Mouse (Mus musculus) urinary bladder, adult 18-20 months (tissue): ENCODE data around the gene Larp4b.
A peak's percentile ranks its signal among the peaks of the same experiment; 100 is the strongest.

Source experiments
- DNase-seq, 2 experiments: peaks; one replicate each; pipeline ENCODE4 v3.0.0; 2022; ENCODE audit warnings: low spot score in 2 of 2, mixed read lengths in 2 of 2

The Larp4b gene

GRCm38 (mm10) chr13:9178270-9178669 lies 84.6 kb downstream of the Larp4b start:
- no peak for DNase-seq

GRCm38 (mm10) chr13:9178718-9179117 lies 85.0 kb downstream of the Larp4b start:
- DNase-seq = no peak

- no peak for DNase-seq
These were observed 86.5 kb downstream of the Larp4b start for GRCm38 (mm10) chr13:9180221-9180620.

- no peak for DNase-seq
These were observed 87.4 kb downstream of the Larp4b start for GRCm38 (mm10) chr13:9181106-9181505.

DNA sequence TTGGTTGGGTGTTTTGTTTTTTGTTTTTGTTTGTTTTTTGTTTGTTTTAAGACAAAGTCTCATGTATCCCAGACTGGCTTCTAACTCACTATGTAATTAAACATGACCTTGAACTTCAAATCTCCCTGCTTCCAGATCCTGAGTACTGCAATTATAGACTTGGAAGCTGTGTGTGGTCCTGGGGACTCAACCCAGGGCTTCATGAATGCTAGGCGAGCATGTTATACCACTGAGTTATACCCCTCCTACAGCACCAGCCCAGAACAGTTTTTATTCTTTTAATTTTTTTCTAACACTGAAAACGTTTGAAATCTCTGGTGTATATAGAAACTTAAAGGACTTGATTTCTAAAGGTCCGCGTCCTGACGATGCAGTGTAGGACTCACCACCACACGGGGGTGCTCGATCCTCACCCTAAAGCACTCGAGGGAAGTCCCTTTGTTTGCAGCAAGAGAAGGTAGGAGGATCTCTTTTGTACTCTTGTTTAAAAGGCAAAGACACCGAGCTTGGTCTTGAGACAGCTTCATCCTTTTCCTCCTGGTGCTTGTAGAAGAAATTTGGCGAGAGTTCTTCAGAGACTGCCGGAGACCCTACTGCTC lies 88.1 kb downstream of the Larp4b start:
- DNase-seq = peak; percentile 46 to 53

- no peak for DNase-seq
These were observed 90.6 kb downstream of the Larp4b start for GRCm38 (mm10) chr13:9184281-9184680.

- no peak for DNase-seq
These were observed 91.0 kb downstream of the Larp4b start for GRCm38 (mm10) chr13:9184716-9185115.

DNA sequence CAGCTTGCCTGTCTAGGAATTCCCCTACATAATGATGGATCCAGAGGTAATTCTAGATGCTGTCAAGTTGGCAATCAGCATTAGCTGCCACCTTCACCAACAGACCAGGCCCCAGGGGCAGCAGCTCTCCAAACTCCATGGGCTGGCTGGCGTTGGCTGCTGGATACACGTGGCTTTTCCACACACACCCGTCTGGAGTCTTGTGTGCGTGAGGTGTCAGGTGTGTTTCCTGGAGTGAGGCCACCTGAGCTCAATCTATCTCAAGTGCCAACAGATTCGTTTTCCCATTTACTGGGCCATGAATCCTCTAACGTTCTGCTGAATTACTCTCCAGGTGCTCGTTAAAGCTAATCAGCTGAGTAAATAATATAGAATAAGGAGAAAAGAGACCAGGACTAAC lies 93.5 kb downstream of the Larp4b start:
- DNase-seq = no peak

- DNase-seq = no peak
These were observed 94.2 kb downstream of the Larp4b start for GRCm38 (mm10) chr13:9187566-9188530.

DNA sequence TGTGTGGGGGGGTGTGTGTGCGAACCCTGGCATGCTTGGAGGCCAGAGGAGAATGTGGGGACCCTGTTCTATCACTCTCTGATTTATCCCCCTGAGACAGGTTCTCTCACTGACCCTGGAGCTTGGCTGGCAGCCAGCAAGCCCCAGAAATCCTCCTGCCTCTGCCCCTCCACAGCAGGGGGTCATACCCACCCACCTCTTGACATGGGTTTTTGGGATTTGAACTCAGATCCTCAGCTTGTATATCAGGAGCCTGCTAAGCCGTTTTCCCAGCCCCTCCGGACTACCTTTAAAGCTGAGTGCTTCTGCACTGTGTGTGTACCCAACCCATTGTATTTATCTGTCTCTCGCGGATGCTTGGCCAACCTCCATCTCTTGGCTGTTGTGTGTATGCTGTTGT lies 95.8 kb downstream of the Larp4b start:
- no peak for DNase-seq

- DNase-seq = peak; percentile 44 to 64
These were observed 97.8 kb downstream of the Larp4b start for GRCm38 (mm10) chr13:9191172-9192140.

- DNase-seq = no peak
These were observed 99.2 kb downstream of the Larp4b start for GRCm38 (mm10) chr13:9192797-9193330.

- no peak for DNase-seq
These were observed 101.0 kb downstream of the Larp4b start for GRCm38 (mm10) chr13:9194656-9195055.

GRCm38 (mm10) chr13:9195565-9195964 lies 101.9 kb downstream of the Larp4b start:
- DNase-seq = no peak

DNA sequence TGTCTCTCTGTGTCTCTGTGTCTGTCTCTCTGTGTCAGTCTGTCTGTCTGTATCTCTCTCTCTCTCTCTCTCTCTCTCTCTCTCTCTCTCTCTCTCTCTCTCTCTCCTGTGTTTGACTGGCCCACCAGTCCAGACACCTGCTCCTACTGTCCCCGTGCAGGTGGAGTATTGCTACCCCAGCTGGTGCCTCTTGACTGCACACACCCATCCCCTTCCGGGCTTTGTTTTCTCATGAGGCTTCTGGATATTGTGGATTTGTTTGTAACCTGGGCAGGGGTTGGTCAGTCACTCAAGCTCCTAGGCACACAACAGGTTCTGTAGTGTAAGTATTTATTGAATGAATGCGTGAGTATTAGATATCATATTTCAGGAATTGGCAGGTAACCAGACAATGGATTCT lies 104.4 kb downstream of the Larp4b start:
- no peak for DNase-seq

- DNase-seq = no peak
These were observed 105.2 kb downstream of the Larp4b start for GRCm38 (mm10) chr13:9198728-9199464.

DNA sequence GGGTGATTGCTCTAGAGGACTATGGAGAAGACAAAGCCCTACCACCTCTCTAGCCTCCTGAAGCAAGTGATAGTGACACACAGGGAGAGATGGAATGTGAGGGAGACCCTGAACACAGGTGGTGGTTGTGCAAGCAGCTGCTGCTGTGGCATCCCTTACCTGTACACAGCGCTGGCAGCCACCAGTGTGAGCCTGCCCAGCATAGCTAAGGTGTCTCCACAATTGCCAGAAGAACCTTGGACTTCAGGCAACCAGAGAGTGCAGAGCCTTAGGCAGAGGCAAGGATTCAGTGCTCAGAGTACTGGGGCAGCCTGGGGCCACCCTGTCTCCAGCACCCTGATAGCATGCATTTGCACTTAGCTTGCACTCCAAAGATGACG lies 105.8 kb downstream of the Larp4b start:
- DNase-seq = no peak

DNA sequence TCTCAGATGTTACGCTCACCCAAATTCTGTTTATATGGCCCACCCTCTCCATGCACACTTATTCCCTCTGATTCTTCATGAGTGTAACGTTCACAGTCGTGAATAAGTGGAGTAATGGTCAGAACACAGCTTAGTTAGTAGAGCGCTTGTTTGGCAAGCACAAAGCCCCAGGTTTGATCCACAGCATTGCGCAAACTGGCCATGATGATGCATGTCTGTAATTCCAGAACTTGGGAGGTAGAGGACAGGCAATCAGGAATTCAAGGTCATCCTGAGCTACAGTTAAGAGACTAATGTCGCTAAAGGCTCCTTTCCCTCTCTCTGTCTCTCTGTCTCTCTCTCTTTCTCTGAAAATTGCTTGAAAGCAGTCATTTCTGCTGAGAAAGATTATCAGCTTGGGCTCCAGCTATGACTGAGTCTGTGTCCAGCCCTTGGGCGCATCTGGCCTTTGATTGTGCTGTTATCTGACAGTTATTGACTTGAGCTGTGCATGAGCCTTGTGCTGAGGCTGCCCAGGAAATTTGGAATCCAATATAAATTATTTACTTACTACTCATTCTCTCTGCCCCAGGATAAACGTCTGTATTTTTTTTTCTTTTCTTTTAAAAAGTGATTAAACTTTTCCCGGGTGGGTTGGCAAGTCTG lies 129.2 kb downstream of the Larp4b start:
- no peak for DNase-seq
